Mouse (Mus musculus) kidney, adult 2 months (tissue): ENCODE results near the gene Parp9.

Source experiments
- CTCF ChIP-seq: fragments of 200-500 bp; conservative IDR thresholded peaks from 2 replicates; pipeline ENCODE4 v1.5.1; 2011; ENCODE audit warnings: low read depth, mild to moderate bottlenecking, control low read depth, low read length, moderate library complexity, mixed read lengths; ENCODE audit not compliant: insufficient read depth, insufficient read length
- POLR2A ChIP-seq: fragments of 200-500 bp; IDR thresholded peaks from one replicate; pipeline ENCODE4 v1.6.1; 2011; ENCODE audit warnings: low read depth, low read length, control low read depth

- no peak for TF ChIP-seq POLR2A
- TF ChIP-seq CTCF, result no peak
Measured at GRCm38 (mm10) chr16:35888910-35889309, 49.4 kb upstream of the Parp9 start.
